Mouse (Mus musculus) MN1 (cell line): ENCODE measurements around the gene Mtus2.

Experiments
- DNase-seq: peaks from one replicate; pipeline ENCODE4 v3.0.0-alpha.2; 2016; ENCODE audit warnings: low spot score

Mtus2 gene

DNA sequence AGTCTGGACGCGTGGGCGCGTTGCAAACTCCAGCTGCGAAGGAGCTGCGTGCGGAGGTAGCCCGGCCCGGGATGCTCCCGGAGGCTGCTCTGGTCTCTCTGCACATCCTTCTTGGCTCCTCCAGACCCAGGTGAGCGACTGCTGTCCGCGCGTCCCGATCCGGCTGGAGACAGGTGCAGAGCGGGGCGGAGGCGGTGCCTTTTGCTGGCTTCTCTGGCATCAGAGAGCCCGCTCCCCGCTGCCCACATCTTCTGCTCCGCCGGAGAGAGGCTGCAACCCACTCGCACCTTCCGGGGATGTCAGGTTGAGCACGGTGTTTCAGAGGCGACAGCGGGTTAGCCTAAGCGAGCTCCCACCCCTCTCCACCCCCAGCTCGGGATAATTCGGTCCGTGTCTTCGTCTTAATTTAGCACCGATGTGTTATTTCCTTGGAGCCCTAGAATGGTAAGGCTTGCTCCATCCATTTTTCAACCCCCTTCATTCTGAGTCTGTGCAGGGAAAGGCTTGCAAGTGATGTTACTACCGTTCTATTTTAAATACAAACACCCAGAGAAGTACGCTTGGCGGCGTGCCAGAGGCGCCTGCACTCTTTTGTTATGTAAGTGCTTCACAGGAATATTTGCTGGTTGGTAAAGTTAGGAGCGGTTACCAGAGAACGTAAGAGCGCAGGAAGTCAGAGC, 612 bp downstream of the Mtus2 start:
- DNase-seq, result no peak

DNA sequence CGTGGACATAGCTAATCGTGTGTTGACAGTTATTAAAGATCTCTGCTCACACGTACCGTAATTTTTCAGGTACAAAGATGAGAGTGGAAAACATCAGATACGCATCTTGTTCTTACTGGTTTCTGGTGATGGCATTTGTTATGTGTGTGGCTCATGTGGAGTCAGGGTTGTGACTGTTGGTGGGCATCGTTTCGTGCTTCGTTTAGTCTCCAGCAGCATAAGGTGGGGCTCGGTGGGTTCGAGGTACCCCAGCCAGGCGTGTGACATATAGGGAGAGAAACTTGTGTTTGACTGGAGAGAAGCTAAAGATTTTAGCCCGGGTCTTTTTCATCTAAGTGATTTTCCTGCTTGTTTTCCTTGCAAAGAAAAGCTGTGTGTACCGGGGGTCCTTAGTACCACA, 1.4 kb downstream of the Mtus2 start:
- no peak for DNase-seq

DNA sequence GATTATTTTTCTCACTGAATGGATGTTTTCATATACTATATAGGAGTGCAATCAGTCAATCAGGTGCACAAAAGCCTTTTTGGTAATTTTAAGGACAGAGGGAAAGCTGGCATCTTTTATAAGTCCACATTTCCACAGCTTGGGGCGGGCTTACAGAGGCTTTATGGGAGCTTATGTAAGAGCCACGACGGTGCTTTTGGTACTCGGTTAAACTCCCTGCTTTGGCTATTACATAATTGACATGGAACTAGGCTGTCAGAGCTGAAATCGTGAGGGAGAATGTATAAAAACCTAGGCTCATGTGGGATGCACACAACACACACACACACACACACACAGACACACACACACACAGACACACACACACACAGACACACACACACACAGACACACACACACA, 2.0 kb downstream of the Mtus2 start:
- no peak for DNase-seq

DNA sequence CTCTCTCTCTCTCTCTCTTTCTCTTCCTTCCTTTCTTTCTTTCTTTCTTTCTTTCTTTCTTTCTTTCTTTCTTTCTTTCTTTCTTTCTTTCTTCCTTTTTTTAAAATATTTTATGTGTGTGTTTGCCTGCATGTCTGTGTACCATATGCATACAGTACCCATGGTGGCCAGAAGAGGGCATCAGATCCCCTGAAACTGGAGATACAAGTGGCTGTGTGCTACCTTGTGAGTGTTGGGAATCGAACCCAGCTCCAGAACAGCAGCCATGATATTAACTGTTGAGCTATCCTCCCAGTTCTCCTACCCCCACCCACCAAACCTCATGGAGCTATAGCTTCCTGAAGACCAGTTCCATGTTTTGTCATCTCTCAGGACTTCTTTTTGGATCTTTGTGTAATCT, 3.7 kb downstream of the Mtus2 start:
- DNase-seq, result no peak

DNA sequence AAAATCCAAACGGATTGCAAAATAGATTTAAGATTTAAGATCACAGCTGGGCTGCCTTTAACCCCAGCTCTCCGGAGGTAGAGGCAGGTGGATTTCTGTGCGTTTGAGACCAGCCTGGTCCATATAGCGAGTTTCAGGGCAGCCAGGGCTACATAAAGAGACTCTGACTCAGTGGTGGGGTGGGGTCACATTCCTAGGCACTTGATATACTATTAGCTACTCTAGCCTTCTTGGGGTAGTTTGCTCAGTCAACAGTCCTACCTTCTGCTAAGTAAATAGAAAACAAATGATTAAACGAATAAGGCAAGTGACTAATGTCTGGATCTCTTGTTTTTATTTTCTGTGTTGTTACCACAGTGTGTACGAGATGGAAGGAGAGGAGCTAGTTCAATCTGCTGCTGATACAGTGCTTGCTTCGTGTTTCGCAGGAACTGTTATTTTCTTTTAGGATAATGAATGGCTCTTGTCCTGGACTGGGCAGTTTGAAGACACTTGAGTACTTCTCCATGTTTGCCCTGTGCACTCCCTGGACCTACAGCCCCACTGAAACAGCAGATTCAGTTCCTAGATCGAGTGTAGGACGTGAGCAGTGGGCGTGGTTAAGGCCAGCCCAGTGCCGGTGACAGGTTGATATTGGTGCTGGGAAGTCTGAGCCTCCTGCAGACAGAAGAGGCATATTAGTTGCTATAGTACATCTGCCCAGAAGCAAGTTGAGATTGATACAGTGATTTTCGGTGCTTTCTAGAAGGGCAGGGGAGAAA, 6.9 kb downstream of the Mtus2 start:
- DNase-seq, result no peak

DNA sequence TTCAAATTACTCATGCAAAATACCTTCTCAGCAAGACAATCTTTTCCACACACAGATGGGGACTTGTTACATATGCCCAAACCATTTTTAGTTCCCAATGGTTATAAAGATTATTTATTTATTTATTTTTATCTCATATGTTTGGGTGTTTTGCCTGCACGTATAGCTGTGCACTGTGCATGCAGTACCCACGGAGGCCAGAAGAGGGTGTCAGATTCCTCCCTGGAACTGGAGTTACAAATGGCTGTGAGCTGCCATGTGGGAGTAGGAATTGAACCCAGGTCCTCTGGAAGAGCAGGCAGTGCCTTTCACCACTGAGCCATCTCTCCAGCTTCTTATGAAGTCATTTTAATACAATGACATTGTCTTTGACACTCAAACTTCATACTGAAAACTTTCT, 7.7 kb downstream of the Mtus2 start:
- DNase-seq, result no peak

DNA sequence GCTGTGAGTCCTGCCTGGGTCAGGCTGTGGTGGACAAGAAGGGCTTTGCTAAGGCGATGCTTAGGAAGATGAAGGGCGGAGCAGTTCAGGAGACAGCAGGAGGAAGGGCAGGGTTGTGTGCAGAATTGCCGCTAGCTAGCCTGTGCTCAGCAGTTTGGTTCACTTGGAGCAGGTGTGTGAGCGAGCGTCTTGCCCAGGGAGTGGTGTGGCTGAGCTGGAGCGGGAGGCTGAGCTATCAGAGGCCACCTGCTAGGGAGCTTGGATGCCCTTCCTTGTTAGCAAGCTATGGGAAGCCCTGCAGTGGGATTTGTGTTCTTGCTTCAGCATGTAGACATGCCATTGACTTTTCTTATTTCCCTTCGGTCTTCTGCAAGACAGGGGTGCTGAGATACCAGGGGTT, 9.5 kb downstream of the Mtus2 start:
- no peak for DNase-seq

DNA sequence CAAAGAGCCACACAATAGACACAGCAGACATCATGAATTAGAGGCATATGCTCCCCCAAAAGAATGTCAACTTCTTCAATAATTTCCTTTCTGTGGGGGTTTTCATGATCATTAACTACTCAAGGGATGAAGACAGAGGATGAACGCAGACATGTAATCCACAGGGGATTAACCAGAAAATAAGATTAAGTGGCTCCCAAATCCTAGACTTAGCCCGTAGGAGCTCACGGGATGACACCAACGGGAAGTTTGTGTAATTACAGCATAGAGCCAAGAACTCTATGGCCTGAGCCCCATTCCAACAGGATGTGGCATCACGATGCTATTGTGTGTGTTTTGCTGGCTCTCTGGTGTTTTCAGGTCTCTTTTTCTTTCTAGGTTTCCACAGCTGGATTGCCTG, 12.4 kb downstream of the Mtus2 start:
- no peak for DNase-seq

DNA sequence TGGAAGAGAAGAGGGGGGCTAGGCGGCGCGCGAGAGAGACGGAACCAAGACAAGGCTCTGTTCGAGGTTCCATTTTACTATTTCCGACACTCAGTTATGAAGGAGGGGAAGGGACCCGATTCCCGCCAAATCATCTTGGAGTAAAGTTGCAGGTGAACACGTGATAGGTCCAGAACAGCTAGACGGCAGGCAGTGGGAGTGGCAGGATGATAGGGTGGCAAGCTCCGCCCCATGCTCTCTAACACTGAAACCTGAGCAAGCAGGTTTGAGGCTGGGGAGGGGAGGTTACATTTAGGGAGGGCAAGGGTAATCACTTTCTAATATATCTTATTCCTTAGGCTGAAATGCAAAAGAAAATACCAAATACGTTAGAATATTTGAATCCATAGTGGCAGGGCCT, 18.9 kb downstream of the Mtus2 start:
- no peak for DNase-seq

DNA sequence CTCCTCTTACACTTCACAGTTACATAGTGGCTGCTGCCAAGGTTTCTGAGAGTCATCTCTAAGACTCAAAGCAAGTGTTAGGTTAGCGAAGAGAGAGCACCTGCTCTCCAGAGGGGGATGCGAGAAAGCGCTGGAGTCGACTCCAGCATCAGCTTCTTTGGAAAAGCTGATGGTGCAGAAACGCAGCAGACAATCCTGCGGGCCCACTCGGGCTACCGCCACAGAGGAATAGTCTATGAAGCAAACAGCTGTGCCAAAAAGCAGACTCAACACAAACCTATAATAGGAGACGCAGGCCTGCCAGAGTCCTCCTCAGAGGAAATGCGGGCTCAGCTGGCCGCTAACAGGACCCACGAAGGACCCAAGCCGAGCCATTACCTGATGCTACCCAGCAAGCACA, 23.5 kb downstream of the Mtus2 start:
- no peak for DNase-seq

DNA sequence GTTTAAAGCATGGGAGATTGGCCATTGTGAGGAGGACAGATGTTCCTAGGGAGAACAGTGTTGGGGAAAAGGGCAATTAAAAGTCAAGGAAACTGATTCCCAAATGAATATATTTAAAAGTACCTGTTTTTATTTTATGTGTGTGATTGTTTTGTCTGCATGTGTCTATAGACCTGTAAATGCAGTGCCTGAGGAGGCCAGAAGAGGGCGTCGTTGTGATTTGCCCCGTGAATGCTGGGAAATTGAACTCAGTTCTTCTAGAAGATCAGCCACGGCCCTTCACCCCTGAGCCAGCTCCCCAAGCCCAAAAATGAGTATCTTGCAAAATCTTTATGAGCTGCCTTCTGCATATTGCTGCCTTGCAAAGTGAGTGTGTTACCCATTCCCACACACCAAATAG, 33.2 kb downstream of the Mtus2 start:
- no peak for DNase-seq

DNA sequence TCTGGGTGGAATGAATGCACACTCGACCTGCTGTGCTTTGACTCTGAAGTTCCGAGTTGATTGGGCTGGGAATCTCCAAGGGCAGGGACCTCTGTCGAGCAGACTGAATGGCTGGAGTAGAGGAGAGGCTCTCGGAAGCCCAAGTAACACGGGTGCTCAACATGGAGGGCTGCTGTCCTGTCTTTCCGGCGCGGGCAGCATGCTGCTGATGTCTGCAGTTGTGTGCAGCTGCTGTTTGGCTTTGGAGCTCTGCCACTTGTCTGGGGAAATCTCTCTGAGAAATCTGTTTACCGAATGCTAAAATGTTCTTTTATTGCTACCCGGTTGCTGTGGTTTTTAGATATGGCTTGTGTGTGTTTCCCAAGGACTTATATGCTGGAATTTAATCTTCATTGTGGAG, 33.7 kb downstream of the Mtus2 start:
- no peak for DNase-seq

DNA sequence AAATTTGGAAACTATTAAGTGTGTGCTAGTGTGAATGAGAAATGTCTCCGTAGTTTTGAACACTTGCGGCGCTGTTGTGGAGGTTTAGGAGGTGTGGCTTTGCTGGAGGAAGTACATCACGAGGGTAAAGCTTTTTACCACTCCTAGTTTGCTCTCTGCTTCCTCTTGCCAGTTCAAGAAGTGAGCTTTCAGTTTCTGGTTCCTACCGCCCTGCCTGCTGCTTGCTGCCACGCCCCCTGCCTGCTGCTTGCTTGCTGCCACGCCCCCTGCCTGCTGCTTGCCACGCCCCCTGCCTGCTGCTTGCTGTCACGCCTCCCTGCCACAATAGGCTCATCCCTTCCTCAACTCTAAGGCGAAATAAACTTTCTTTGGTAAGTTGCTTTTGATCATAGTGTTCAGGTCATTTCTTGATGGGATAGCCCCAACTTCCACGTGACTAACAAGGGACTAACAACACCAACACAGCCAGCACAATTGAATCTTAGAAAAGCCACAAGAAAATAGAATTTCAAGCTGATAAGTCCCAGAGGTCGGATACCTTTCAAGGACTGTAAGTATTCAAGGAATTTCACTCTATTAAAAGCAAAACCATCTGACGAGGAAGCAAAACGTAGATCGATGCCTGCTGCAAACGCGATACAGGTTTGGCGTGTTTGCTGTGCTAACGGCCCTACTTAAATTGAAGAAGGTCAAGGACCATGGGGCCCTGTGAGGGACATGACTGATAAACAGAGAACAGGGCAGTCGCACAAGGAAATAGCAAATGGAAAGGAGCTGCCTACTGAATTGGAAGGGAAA, 35.7 kb downstream of the Mtus2 start:
- no peak for DNase-seq

DNA sequence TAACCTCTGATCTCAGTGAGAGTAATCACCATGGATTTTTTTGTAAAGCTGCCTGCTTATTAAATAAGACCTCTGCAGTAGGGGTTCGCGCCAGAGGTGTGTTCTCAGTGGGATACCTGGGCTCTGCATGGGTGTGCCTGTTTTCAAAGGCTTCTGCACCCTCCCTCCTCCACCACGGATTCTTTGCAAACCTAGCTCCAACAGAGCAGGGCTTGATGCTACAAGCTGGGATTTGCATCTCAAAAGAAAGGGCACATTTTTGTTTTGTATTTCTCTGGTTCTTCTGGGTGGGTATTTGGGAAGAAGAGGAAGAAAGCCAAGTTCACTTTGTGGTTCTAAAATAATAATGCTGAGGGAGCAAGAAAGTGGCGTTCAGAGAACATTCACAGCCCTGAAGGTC, 48.1 kb downstream of the Mtus2 start:
- no peak for DNase-seq

DNA sequence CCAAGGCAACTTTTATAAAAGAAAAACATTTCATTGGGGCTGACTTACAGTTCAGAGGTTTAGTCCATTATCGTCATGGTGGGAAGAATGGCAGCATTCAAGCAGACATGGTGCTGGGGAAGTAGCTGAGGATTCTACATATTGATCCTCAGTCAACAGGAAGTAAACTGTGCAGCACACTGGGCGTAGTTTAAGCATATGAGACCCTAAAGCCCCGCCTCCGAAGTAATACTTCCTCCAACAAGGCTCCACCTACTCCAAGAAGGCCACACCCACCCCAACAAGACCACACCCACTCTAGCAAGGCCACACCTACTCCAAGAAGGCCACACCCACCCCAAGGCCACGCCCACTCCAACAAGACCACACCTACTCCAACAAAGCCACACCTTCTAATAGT, 55.0 kb downstream of the Mtus2 start:
- DNase-seq, result no peak

DNA sequence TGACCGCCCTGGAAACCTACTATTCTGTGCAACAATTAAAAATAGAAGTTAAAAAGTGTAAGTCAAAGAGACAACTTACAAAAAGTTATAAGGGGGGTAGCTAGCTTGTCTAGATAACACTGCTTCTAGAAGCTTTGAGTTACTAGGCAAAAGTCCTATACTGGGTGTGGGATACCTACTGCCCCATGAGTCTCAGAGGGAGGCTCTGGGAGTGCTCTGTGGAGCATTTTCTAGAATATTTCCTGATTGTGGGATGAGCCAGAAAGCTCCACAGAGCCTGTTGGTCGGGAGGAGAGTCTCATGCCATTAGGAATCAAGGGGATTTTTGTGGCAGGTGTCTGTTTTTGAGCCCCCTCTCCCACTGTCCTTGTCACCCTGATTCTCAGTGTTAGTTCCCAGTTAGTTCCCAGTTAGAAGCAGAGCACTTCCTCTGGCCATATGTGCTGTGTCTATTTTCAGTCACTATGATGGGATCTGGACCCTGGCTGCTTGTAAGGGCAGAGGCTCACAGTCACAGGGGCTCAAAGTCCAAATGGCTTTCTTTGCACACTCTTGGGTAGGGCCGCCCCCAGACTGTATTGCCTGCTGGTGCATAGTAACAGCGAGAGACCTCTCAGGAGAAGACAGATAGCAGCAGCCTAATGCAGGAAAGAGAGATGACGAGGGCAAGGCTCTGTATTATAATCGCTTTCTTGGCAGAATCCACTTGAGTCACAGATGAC, 57.2 kb downstream of the Mtus2 start:
- DNase-seq, result no peak

DNA sequence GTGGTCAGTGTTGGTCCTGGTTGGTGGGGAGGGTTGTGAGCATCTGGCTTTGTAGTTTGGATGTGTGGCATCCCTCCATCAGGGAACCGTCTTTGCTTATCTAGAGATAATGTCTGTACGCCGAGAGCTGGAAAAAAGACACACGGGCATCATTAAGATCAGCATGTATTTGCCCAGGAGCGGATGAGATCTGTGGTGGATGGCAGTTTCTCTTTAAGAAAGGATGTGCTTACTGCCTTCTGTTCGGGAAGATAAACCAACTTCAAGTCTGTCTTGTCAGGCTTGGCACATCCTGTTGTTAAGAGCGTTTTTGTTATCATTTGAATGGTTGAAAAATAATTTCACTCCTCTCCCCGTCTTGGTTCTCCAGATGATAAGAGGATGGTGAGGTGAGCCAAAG, 58.3 kb downstream of the Mtus2 start:
- no peak for DNase-seq

DNA sequence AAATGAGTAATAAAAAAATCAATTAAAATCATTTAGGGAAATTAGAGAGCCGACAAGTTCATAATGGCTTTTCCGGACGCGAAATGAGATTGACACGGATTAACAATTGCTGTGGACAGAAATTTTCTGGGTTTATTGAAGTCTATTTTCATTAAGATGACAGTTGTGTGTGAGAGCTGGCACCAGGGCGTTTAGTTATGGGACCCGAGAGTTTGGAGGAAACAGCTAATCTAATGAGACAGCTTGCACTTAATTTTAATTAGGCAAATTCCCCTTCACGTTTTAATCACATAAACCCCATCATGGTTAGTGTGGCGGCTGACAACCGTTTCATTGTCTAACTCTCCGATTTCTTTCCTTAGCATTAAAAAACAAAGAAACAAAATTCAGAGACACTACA, 60.3 kb downstream of the Mtus2 start:
- DNase-seq, result no peak

DNA sequence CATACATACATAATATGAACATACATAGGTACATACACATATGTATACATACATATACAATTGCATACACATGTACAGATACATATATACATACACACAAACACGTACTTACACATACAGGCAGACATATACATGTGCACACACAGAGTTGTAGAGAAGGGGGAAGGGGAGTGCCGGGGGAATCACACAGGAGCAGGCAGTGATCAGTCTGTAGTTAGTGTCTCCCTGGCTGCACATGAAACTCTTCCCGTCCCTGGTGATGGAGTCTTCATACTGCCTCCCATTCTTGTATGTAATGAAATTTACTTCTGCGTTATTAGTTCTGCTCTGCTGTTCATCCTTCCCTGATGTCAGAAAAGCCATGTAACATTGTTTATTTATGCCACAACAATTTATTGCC, 65.7 kb downstream of the Mtus2 start:
- no peak for DNase-seq

DNA sequence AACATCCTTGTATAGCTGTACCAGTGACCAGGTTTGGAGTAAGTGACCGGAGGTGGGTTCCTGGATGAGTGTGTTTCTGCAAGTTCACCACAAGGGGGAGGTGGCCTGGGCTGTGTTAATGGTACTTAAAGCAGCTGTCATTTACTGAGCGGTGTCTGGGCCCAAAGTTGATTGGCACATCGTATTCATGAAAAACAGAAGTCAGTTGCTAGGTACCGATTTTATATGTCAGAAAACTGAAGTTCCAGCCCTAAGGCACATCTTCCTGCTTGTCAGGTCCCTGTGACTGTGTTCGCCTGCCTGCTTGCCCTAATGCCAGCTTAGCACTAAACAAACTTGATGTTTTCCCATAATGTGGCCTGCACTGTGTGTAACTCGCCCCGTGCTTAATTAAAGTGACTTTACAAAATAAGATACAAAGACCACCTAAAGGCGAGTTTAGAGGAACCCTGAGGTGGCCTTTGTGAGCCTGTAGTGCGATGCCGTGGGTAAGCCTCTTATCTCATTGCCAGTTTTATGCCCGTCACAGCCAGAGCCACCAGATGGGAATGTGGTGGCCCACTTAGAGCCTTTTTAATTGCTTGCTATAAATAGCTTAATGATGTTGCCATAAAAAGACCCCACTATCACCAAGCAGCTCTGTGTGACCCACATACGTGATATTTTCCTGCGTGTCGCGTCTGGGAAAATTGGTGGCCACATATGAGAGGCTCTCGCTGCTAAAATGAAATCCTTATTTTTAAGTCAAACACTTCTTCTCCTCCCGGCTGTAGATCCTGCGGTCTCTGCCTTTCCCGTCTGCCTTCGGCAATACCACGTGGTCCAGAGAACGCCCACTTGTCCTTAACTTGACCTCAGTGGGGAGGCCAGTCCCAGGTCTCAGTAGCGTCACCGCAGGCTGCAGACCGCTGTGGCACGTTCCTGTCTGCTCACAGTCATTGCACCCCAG, 69.6 kb downstream of the Mtus2 start:
- no peak for DNase-seq

DNA sequence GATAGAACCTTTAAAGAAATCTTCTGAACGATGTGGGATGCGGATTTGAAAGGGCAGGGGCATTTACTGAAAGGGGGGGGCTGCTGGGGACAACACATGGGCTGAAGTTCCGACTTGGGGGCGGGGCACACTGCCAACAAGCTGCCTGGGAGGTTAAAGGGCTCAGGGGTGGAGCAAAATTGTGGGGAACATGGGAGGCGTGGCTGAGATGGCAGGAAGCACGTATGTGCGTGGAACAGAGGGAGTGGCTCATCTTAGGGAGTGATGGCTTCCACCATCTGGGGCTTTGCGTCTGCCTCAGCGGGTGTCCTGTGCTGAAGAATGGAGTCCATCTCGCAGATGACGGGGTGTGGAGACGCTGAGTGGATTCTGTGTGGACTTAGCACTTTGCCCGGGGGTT, 70.9 kb downstream of the Mtus2 start:
- DNase-seq, result no peak
